Mouse (Mus musculus) yolk sac, embryonic 10.5 days (tissue): Measurements from ENCODE around the gene Prl7a2.

Experiments used
- DNase-seq: peaks from one replicate; pipeline ENCODE4 v3.0.0-alpha.2; 2017; ENCODE audit warnings: low spot score

The Prl7a2 gene

DNA sequence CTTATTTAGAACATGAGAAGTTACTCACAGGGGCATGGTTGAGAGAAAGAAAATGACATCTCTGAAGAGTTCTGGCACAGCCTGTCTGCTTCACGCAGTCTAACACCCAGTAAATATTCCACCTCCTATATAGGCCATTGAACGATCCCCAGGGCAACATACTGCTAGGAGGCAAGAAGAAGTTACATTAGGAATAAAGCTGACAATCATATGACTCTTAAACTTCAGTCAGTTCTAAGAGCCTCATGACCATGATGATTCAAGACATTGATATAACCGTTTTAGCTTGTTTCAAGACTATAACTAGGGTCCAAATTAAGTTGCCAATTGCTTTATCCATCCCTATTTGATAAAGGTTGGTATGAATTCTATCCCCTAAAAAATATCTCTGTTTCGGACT is at the start of gene Prl7a2:
Prl7a2 (minus strand) TSS at position 101 of the 400 bp plus-strand sequence.
- DNase-seq, result no peak

- DNase-seq, result no peak
Observed at GRCm38 (mm10) chr13:27716636-27717035, 48.8 kb upstream of the Prl7a2 start, which contains the start of gene Prl7d1. Gene Prl7d1, minus strand, starts transcription at chr13:27716736.

GRCm38 (mm10) chr13:27706521-27706920 is 38.7 kb upstream of the Prl7a2 start:
- no peak for DNase-seq

DNA sequence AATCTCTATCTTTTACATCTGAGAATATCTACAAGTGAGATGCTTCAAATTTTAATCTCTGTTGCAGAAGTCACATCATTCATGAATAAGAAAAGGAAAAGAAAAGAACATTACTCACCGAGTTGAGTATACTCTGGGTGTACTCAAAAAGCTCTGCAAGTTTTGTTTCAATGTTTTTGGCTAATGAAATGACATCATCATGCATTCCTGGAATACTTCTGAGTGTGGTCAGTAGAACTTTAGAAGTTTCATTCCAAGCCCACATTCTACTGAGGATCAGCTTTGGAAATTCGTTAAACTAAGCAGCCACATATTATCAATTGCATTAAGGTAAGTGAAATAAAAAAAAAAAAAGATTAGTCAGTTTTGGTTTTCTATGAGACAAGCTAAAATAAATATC is 7.1 kb downstream of the Prl7a2 start:
- no peak for DNase-seq

GRCm38 (mm10) chr13:27642393-27642792 is 25.4 kb downstream of the Prl7a2 start, which contains the start of gene Prl7a1:
Gene Prl7a1, minus strand, starts transcription at chr13:27642493.
- no peak for DNase-seq

DNA sequence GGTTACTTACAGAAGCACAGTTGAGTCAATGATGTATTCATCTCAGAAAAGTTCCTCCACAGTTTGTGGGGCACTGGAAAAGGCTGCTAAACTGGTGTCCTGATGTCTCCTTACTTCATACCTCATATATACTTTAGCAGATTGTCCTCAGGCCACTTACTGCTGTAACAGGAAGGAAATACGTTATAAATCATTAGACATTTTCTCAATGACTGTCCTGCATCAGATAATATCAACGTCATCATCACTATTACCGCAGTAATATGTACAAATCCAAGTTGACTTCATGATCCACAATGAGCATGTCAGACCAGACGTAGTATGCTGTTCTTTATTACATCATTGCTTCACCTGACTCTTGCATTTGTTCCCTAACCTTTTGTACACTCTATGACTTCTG is 57.4 kb downstream of the Prl7a2 start, which contains the start of gene Prl7b1:
Prl7b1 (minus strand) TSS at position 101 of the 400 bp plus-strand sequence.
- DNase-seq, result no peak
